Comparison of ENCODE assay signal across 8 mouse cellular contexts in the genomic region with DNA sequence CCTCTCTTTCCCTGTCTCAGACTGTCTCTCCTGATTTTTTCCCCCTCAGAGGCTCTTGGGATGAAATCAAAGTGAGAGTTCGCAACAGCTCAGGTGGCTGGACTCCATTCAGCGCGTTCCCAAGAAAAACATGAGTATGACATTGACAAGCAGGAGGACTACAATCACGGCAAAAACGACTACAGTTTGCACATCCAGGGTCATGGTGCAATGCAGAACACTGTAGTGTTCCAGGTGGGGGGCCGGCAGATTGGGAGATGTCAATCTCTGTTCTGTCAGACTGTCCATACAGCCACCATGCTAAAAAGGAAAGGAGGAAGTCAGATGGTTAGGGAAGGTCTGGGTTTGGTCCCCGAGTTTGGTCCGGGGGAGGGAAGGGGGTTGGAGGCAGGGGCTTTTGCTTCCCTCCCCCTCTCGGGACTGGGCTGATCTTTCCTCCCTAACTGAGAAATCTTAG. TPM values are rescaled to one million over a fixed set of nuclear protein-coding genes. Genes with fewer than 3 reads are reported as not detected.
A peak's percentile ranks its signal among the peaks of the same experiment; 100 is the strongest.
DNase-seq lines count a peak whose midpoint lies in the region; ATAC-seq and TF ChIP-seq lines count a peak whose summit lies in the region.

No protein-coding gene starts in this region.

- H3K4me1 ChIP-seq in heart, postnatal 0 days (ENCODE audit: control insufficient read depth, insufficient read depth): no peaks in the 10 kb centered on the region
- H3K4me1 ChIP-seq in limb, embryonic 12.5 days (replicated peaks): no peaks in the 10 kb centered on the region
- H3K4me1 ChIP-seq in midbrain, embryonic 16.5 days (ENCODE audit: control insufficient read depth, insufficient read depth, low read length): peaks cover 23% of the 10 kb centered on the region

- DNase-seq in left cerebral cortex, adult 2 months (ENCODE audit: extremely low spot score in 1 of 2, low spot score in 2 of 2): no peak
- DNase-seq in left cerebral cortex, adult 18-20 months (ENCODE audit: low spot score in 2 of 2): no peak
- DNase-seq in R1 (ENCODE audit: low read depth, low spot score): peak; percentile 2
- DNase-seq in embryo, embryonic 10.5 days (ENCODE audit: low spot score): peak; percentile 11
- no peak for DNase-seq in heart, postnatal 0 days (ENCODE audit: low spot score)

- peak overlapping the region; percentile 93 for H3K27ac ChIP-seq in left cerebral cortex, adult 2 months
- peak overlapping the region; percentile 87 for H3K27ac ChIP-seq in heart, postnatal 0 days (ENCODE audit: low read depth)
- H3K27ac ChIP-seq in limb, embryonic 12.5 days: peak overlapping the region; percentile 76
- H3K27ac ChIP-seq in midbrain, embryonic 16.5 days (ENCODE audit: low read length): peak overlapping the region; percentile 80

- no peaks in the 10 kb centered on the region for H3K9me3 ChIP-seq in heart, postnatal 0 days (replicated peaks; ENCODE audit: control insufficient read depth, low read length)
- no peaks in the 10 kb centered on the region for H3K9me3 ChIP-seq in limb, embryonic 12.5 days
- H3K9me3 ChIP-seq in midbrain, embryonic 16.5 days (replicated peaks; ENCODE audit: control insufficient read depth, low read length, poor library complexity, severe bottlenecking): no peaks in the 10 kb centered on the region

- no peak for TF ChIP-seq CTCF in left cerebral cortex, adult 2 months (IDR thresholded peaks at IDR 0.05)
- TF ChIP-seq CTCF in heart, postnatal 0 days (IDR thresholded peaks at IDR 0.05; ENCODE audit: low read depth): no peak

- peak overlapping the region; percentile 55 for H3K4me3 ChIP-seq in left cerebral cortex, adult 2 months
- H3K4me3 ChIP-seq in heart, postnatal 0 days (ENCODE audit: low read depth, low read length): peak overlapping the region; percentile 64
- peak overlapping the region; percentile 43 for H3K4me3 ChIP-seq in limb, embryonic 12.5 days (replicated peaks)
- H3K4me3 ChIP-seq in midbrain, embryonic 16.5 days (ENCODE audit: low read depth, low read length): peak overlapping the region; percentile 42

- no peaks in the 10 kb centered on the region for H3K27me3 ChIP-seq in heart, postnatal 0 days (ENCODE audit: control insufficient read depth, insufficient read depth, low read length)
- peaks cover 12% of the 10 kb centered on the region; the same call in 1 of the 2 replicates for H3K27me3 ChIP-seq in limb, embryonic 12.5 days
- no peaks in the 10 kb centered on the region for H3K27me3 ChIP-seq in midbrain, embryonic 16.5 days (ENCODE audit: control insufficient read depth, insufficient read depth, low read depth, low read length)

- H3K36me3 ChIP-seq in heart, postnatal 0 days (replicated peaks; ENCODE audit: control insufficient read depth, insufficient read depth, low read length): no peaks in the 10 kb centered on the region
- no peaks in the 10 kb centered on the region for H3K36me3 ChIP-seq in limb, embryonic 12.5 days
- no peaks in the 10 kb centered on the region for H3K36me3 ChIP-seq in midbrain, embryonic 16.5 days (ENCODE audit: control insufficient read depth, insufficient read depth, low read length)

- TF ChIP-seq EP300 in heart, postnatal 0 days (IDR thresholded peaks at IDR 0.05; ENCODE audit: low read depth): no peak

- WGBS in heart, postnatal 0 days: 25% methylated on average over 9 of the region's 9 CpGs
- 23% methylated on average over 9 of the region's 9 CpGs for WGBS in limb, embryonic 12.5 days
- 23% methylated on average over 9 of the region's 9 CpGs for WGBS in midbrain, embryonic 16.5 days

- peak; percentile 26; the same call in 1 of the 2 replicates for ATAC-seq in heart, postnatal 0 days (ENCODE audit: insufficient read depth, low read depth)
- peak; percentile 52; the same call in 1 of the 2 replicates for ATAC-seq in limb, embryonic 12.5 days (ENCODE audit: insufficient number of reproducible peaks, insufficient read depth, low FRiP score, low TSS enrichment, low read depth)
- peak; percentile 51 for ATAC-seq in midbrain, embryonic 16.5 days
- ATAC-seq in erythroid progenitor cell, adult 5-6 weeks (replicated peaks; ENCODE audit: low FRiP score, poor library complexity, severe bottlenecking): no peak

- H3K4me2 ChIP-seq in heart, postnatal 0 days (ENCODE audit: low read depth, low read length): peak overlapping the region; percentile 64
- H3K4me2 ChIP-seq in limb, embryonic 12.5 days: peak overlapping the region; percentile 66
- H3K4me2 ChIP-seq in midbrain, embryonic 16.5 days (ENCODE audit: low read length): peak overlapping the region; percentile 64

- intact Hi-C loops in left cerebral cortex, adult 2 months (cut with DNase I): loop anchor here (5.0 kb wide), 1 partner anchor 138 kb away; the partner anchor contains the start of gene Spin4

- peak overlapping the region; percentile 68 for H3K9ac ChIP-seq in heart, postnatal 0 days (replicated peaks; ENCODE audit: low read depth, low read length)
- peak overlapping the region; percentile 51 for H3K9ac ChIP-seq in limb, embryonic 12.5 days (replicated peaks)
- H3K9ac ChIP-seq in midbrain, embryonic 16.5 days (ENCODE audit: low read depth, low read length): peak overlapping the region; percentile 53

RNA-seq across cellular contexts. Expression of gene Arhgef9, which starts 31.0 kb away (rescaled TPM):
- total RNA-seq in left cerebral cortex, adult 2 months (2021): 100 to 1,000 TPM; 295 to 298 TPM
- 100 to 1,000 TPM; 293 to 298 TPM for total RNA-seq in left cerebral cortex, adult 18-20 months (2021)
- total RNA-seq in heart, postnatal 0 days (2014; rRNA removed; ENCODE audit: low replicate concordance): 16.1 and 32.1 TPM in 2 replicates
- 11.6 and 11.8 TPM in 2 replicates for polyA plus RNA-seq in heart, postnatal 0 days (2015; fragmentation: Nextera tagmentation; extraction: Ambion mirVana)
- polyA plus RNA-seq in limb, embryonic 12.5 days (2016; fragmentation: Nextera tagmentation; extraction: Ambion mirVana): 17.0 and 17.1 TPM in 2 replicates
- polyA plus RNA-seq in midbrain, embryonic 16.5 days (2015; fragmentation: Nextera tagmentation; extraction: Ambion mirVana): 46.9 and 48.4 TPM in 2 replicates
- 0.84 TPM in 1 of 2 replicates, not detected in the other for total RNA-seq in erythroid progenitor cell, adult 5-6 weeks (2015; ENCODE audit: low replicate concordance)
- 0.98 TPM in 1 of 2 replicates, not detected in the other for total RNA-seq in erythroid progenitor cell, adult 5-6 weeks (2017; ENCODE audit: low replicate concordance)

Comparison
In these comparisons a context has a peak if more than half of its experiments do, and no peak if none do; other contexts are left out.
1. DNase-seq: peak in R1 (single experiment) and embryo, embryonic 10.5 days (single experiment); none in left cerebral cortex, adult 2 months (0 of 2), left cerebral cortex, adult 18-20 months (0 of 2) and heart, postnatal 0 days (single experiment).
2. Peak in every context shown above with its lines, with median percentiles within 50 percentile points of each other: H3K27ac ChIP-seq, H3K4me3 ChIP-seq, H3K4me2 ChIP-seq and H3K9ac ChIP-seq.